Comparison of ENCODE assay signal across 10 mouse cellular contexts in the genomic region with DNA sequence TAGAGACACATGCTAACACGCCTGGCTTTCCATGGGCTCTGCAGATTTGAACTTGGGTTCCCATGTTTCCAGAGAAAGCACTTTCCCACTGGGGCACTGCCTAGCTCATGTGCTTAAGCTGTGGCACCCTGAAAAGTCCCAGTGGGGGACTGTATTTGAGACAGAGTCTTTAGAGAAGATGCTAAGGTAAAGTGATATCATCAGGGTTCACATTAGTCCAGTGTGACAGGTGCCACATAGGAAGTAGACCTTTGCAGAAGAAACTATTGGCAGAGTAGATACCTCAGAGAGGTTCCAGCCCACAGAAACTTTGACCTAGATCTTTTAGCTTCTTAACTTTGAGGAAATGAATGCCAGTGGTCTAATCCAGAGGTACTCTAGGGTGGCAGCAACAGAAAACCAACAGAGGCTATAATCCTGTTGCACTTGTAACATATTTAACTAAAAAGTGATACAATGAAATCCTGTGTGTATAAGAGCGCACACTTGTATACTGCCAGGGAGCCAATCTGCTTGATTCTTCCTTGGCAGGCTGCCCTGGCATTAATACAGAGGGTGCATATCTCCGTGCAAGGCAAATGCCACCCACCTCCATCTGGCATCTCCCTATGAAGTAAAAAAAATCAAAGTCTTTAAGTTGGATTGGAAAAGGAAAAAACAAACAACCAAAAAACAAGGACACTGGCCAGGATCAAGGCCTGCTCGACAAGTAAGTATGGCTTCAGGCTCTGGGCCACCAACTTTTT.
DNase-seq lines count a peak whose midpoint lies in the region; ATAC-seq and TF ChIP-seq lines count a peak whose summit lies in the region.
"Had no signal": no experiment of that assay in that cellular context is flagged by ENCODE, and none has a peak within 500 bp of the region (broad histone marks: within the 10 kb centered on the region; RNA-seq: fewer than 3 reads in every experiment).

No protein-coding gene starts in this region.

- H3K36me3 ChIP-seq in lung, postnatal 0 days (ENCODE audit: insufficient read depth, low read length), result peaks cover 5% of the 10 kb centered on the region

- TF ChIP-seq POLR2A in lung, adult 2 months (IDR thresholded peaks at IDR 0.05; ENCODE audit: borderline replicate concordance, extremely low read depth, low read depth, low read length), result no peak

- peak; percentile 41 for DNase-seq in adrenal gland, postnatal 14 days
- no peak for DNase-seq in adrenal gland, postnatal 4 days (ENCODE audit: low spot score in 2 of 2)
- peak; percentile 94 for DNase-seq in cerebellum, adult 18-20 months
- peak; percentile 91 for DNase-seq in layer of hippocampus, adult 11-12 months (ENCODE audit: low spot score)
- peak; percentile 85 for DNase-seq in left cerebral cortex, postnatal 4 days
- DNase-seq in lung, adult 2 months, result no peak
- DNase-seq in ovary, postnatal 14 days (ENCODE audit: low spot score), result no peak
- no peak for DNase-seq in lung, postnatal 0 days (ENCODE audit: low spot score)
- DNase-seq: heart, postnatal 36 days had no signal

- H3K4me1 ChIP-seq in lung, adult 2 months (ENCODE audit: control insufficient read depth, insufficient read depth, low read length), result no peaks in the 10 kb centered on the region
- no peaks in the 10 kb centered on the region for H3K4me1 ChIP-seq in lung, postnatal 0 days (ENCODE audit: insufficient read depth, low read depth, low read length)
- H3K4me1 ChIP-seq: neural tube, embryonic 13.5 days had no signal

- 47% methylated on average over 4 of the region's 4 CpGs for WGBS in lung, adult 2 months
- 59% methylated on average over 4 of the region's 4 CpGs for WGBS in lung, postnatal 0 days

- no peak overlapping the region for H3K4me3 ChIP-seq in lung, adult 2 months (replicated peaks; ENCODE audit: extremely low read depth, low read depth, low read length)
- H3K4me3 ChIP-seq in lung, postnatal 0 days (ENCODE audit: low read depth, low read length), result no peak overlapping the region
- H3K4me3 ChIP-seq: neural tube, embryonic 13.5 days had no signal

- intact Hi-C loops in left cerebral cortex, postnatal 4 days (cut with DNase I), result no loop called here

- TF ChIP-seq CTCF in lung, adult 2 months (IDR thresholded peaks at IDR 0.05; ENCODE audit: insufficient read depth, low read length), result no peak
- TF ChIP-seq CTCF in lung, postnatal 0 days (IDR thresholded peaks at IDR 0.05), result no peak

- no peaks in the 10 kb centered on the region for H3K27me3 ChIP-seq in lung, postnatal 0 days (replicated peaks; ENCODE audit: insufficient read depth, low read length)
- H3K27me3 ChIP-seq: neural tube, embryonic 13.5 days had no signal

- no peak for TF ChIP-seq EP300 in lung, postnatal 0 days (IDR thresholded peaks at IDR 0.05)

- no peak overlapping the region for H3K27ac ChIP-seq in lung, postnatal 0 days (ENCODE audit: low read length)
- H3K27ac ChIP-seq: neural tube, embryonic 13.5 days had no signal

- H3K4me2 ChIP-seq in lung, postnatal 0 days (replicated peaks; ENCODE audit: low read depth, low read length), result no peak overlapping the region
- H3K4me2 ChIP-seq: neural tube, embryonic 13.5 days had no signal

- no peaks in the 10 kb centered on the region for H3K9me3 ChIP-seq in lung, postnatal 0 days (ENCODE audit: low read length)
- H3K9me3 ChIP-seq: neural tube, embryonic 13.5 days had no signal

- no peak for ATAC-seq in lung, postnatal 0 days

- H3K9ac ChIP-seq in lung, postnatal 0 days (replicated peaks; ENCODE audit: low read depth), result no peak overlapping the region
- H3K9ac ChIP-seq: neural tube, embryonic 13.5 days had no signal

Comparison
In these comparisons a context has a peak if more than half of its experiments do, and no peak if none do; other contexts are left out.
1. DNase-seq: peak in adrenal gland, postnatal 14 days (single experiment), cerebellum, adult 18-20 months (2 of 2), layer of hippocampus, adult 11-12 months (single experiment) and left cerebral cortex, postnatal 4 days (single experiment); none in adrenal gland, postnatal 4 days (0 of 2), lung, adult 2 months (single experiment), ovary, postnatal 14 days (single experiment) and lung, postnatal 0 days (single experiment).